Mouse (Mus musculus) c-Kit-positive CD71-positive TER-119-positive erythroid progenitor cells, embryonic 14.5 days (primary cell): Measurements from ENCODE around the gene Pla2g12b.

ENCODE experiments used
- DNase-seq: peaks from one replicate; pipeline ENCODE4 v3.0.0-alpha.2; 2013; ENCODE audit warnings: low spot score

Pla2g12b gene

GRCm38 (mm10) chr10:59467297-59467696 lies 63.8 kb downstream of the Pla2g12b start:
- DNase-seq: no peak

GRCm38 (mm10) chr10:59470451-59470850 lies 67.0 kb downstream of the Pla2g12b start:
- no peak for DNase-seq
